Mouse (Mus musculus) G1E-ER4 (cell line): ENCODE measurements around the gene Ckb. TPM values are rescaled to one million over a fixed set of nuclear protein-coding genes. Genes with fewer than 3 reads are reported as not detected.

Source experiments
- GATA1 ChIP-seq: IDR thresholded peaks from one replicate; pipeline ENCODE4 v1.8.0; 2012; ENCODE audit warnings: low read length, inconsistent platforms
- polyA plus RNA-seq: library from polyadenylated mRNA; stranded (reverse); fragments of >175 nt; gene quantifications from 2 replicates; pipeline ENCODE4 v1.2.3, GENCODE M21; 2012

Ckb gene
- polyA plus RNA-seq, 1 experiment = not detected

- TF ChIP-seq GATA1 = no peak
Observed at GRCm38 (mm10) chr12:111694880-111695804, 23.0 kb upstream of the Ckb start.

GRCm38 (mm10) chr12:111694271-111694781 lies 22.2 kb upstream of the Ckb start:
- no peak for TF ChIP-seq GATA1

GRCm38 (mm10) chr12:111693341-111694270 lies 21.5 kb upstream of the Ckb start:
- no peak for TF ChIP-seq GATA1

GRCm38 (mm10) chr12:111692899-111693298 lies 20.8 kb upstream of the Ckb start:
- no peak for TF ChIP-seq GATA1

GRCm38 (mm10) chr12:111691346-111691872 lies 19.3 kb upstream of the Ckb start:
- TF ChIP-seq GATA1 = no peak

GRCm38 (mm10) chr12:111689426-111689825 lies 17.3 kb upstream of the Ckb start:
- TF ChIP-seq GATA1 = no peak

GRCm38 (mm10) chr12:111688069-111688428 lies 15.9 kb upstream of the Ckb start:
- no peak for TF ChIP-seq GATA1

GRCm38 (mm10) chr12:111687350-111688068 lies 15.4 kb upstream of the Ckb start:
- no peak for TF ChIP-seq GATA1

- TF ChIP-seq GATA1 = no peak
Observed at GRCm38 (mm10) chr12:111686390-111686789, 14.3 kb upstream of the Ckb start.

- no peak for TF ChIP-seq GATA1
Observed at GRCm38 (mm10) chr12:111682806-111683205, 10.7 kb upstream of the Ckb start.

GRCm38 (mm10) chr12:111682003-111682402 lies 9.9 kb upstream of the Ckb start:
- TF ChIP-seq GATA1 = no peak

- TF ChIP-seq GATA1 = no peak
Observed at GRCm38 (mm10) chr12:111681305-111681704, 9.2 kb upstream of the Ckb start.

GRCm38 (mm10) chr12:111680661-111681060 lies 8.5 kb upstream of the Ckb start:
- no peak for TF ChIP-seq GATA1

- TF ChIP-seq GATA1 = no peak
Observed at GRCm38 (mm10) chr12:111678997-111679396, 6.9 kb upstream of the Ckb start.

GRCm38 (mm10) chr12:111678670-111678933 lies 6.5 kb upstream of the Ckb start:
- TF ChIP-seq GATA1 = no peak
